Mouse (Mus musculus): ENCODE results near the gene 4930562C15Rik.

DNA sequence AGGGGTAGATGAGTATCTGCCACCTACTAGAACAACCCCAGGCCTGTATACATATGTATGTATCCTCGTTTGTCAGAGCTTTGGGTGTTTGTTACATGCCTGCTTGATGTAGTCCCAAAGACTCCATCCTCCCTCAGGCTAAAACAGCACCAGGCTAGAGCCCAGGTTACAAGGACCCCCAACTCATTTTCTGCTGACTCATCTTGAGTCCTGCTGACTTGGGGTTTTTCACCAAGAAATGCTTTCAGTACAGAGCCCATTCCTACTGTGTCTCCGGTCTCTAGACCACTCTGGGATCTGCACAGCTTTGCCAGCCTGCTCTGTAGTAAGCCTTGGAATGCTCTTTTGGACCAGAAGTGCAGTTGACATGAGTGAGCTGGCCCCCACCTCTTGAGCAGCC is 81.4 kb downstream of the 4930562C15Rik start:
- TF ChIP-seq CTCF (IDR thresholded peaks at IDR 0.05) = no peak
- no peak for TF ChIP-seq EP300 (IDR thresholded peaks at IDR 0.05)

Measured in lung, postnatal 0 days (tissue).